Mouse (Mus musculus): ENCODE data around the gene Katna1. TPM values are rescaled to one million over a fixed set of nuclear protein-coding genes. Genes with fewer than 3 reads are reported as not detected.

Gene Katna1
- polyA plus RNA-seq (2015; fragmentation: Nextera tagmentation; extraction: Ambion mirVana) = 57.3 and 57.7 TPM in 2 replicates

DNA sequence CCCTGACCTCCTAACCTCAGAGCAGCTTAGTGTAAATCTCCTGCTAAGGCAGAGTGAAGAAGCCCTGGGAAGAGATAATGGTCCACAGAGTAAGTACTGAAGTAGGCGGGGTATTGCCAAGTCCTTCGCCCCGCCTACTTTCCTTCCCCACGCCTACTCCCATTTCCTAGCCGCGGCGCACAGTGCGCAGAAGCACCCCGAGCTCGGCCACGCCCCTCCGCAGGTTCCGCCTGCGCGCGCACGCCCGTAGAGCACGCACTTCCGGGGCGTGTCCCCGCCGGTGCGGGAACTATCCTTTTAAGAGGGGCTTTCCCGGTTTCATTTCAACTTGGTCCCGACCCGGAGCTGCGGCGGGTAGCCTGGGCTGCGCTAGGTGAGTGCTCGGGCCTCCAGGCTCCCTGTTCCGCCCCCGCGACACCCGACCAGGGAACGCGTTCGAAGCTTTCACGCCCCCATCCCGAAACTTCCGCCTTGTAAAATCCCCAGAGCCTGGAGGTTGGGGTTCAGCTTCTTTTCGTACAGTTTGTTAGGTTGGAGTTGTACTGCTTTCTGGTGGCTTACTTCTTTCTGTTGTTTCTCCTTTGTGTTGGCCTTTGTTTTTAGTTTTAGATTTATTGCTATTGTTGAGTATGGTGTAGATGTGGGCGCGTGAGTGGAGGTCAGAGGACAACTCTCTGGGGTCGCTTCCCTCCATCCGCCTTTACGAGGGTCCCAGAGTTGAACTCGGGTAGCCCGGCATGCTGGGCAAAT lies at the start of gene Katna1:
Gene Katna1 (plus strand): TSS at position 250 of the 750 bp plus-strand sequence.
- Histone ChIP-seq H3K27me3 (ENCODE audit: control insufficient read depth, insufficient read depth, low read length) (no peaks in the 10 kb centered on the region), H3K4me3 (replicated peaks; ENCODE audit: low read length) (peak within 1 kb of the TSS; percentile 97), H3K9me3 (replicated peaks; ENCODE audit: control insufficient read depth, low read length) (no peaks in the 10 kb centered on the region), H3K4me2 (ENCODE audit: low read depth, low read length) (peak within 1 kb of the TSS; percentile 80), H3K27ac (ENCODE audit: low read length) (peak within 1 kb of the TSS; percentile 87), H3K4me1 (ENCODE audit: control insufficient read depth, insufficient read depth, low read length) (peaks cover 8% of the 10 kb centered on the region; the same call in 1 of the 2 replicates), H3K36me3 (ENCODE audit: control insufficient read depth, insufficient read depth, low read length) (no peaks in the 10 kb centered on the region), H3K9ac (ENCODE audit: low read length) (peak within 1 kb of the TSS; percentile 87)
- peak; percentile 100 for ATAC-seq (ENCODE audit: insufficient read depth, low FRiP score)
- WGBS = under 1% methylated on average over 49 of the region's 49 CpGs

DNA sequence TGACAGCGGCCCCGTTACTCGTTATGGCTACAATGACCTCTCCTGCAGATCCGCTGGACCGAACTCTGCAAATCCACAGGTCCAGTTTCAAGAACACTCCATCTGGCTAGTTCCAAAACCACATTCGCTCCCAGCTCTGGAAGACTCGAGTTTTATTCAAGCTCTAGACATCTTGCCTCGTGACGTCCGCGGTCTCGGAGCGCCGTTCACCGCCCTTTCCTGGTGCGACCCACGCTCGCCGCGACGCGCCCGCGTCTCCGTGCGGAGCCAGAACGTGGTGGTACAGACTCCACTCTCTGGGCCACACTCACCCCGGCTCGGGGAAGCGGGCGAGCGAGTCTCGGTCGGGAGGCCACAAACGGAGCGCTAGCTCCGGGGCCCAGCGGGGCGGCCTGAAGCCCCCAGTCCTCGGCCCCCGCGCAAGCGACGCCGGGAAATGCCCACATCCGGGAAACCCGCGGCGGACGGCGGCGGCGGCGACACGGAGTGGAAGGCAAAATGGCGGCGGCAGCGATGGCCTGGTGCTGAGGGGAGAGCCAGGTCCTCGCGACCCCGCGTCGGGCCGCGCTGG lies 45.0 kb upstream of the Katna1 start, which contains the start of the genes Pcmt1 and Lats1:
Gene Pcmt1 (minus strand): TSS at position 406 of the 571 bp plus-strand sequence.
Gene Lats1 (plus strand): TSS at position 484 of the 571 bp plus-strand sequence.
- Histone ChIP-seq H3K4me3 (replicated peaks; ENCODE audit: low read length) (peak within 1 kb of the TSS; percentile 93), H3K27ac (ENCODE audit: low read length) (peak within 1 kb of the TSS; percentile 98), H3K36me3 (ENCODE audit: control insufficient read depth, insufficient read depth, low read length) (peaks cover 20% of the 10 kb centered on the region), H3K4me1 (ENCODE audit: control insufficient read depth, insufficient read depth, low read length) (peaks cover 23% of the 10 kb centered on the region), H3K9ac (ENCODE audit: low read length) (peak within 1 kb of the TSS; percentile 100), H3K27me3 (ENCODE audit: control insufficient read depth, insufficient read depth, low read length) (no peaks in the 10 kb centered on the region), H3K9me3 (replicated peaks; ENCODE audit: control insufficient read depth, low read length) (no peaks in the 10 kb centered on the region), H3K4me2 (ENCODE audit: low read depth, low read length) (peak within 1 kb of the TSS; percentile 91)
- ATAC-seq (ENCODE audit: insufficient read depth, low FRiP score) = peak; percentile 90
- WGBS = under 1% methylated on average over 62 of the region's 65 CpGs

DNA sequence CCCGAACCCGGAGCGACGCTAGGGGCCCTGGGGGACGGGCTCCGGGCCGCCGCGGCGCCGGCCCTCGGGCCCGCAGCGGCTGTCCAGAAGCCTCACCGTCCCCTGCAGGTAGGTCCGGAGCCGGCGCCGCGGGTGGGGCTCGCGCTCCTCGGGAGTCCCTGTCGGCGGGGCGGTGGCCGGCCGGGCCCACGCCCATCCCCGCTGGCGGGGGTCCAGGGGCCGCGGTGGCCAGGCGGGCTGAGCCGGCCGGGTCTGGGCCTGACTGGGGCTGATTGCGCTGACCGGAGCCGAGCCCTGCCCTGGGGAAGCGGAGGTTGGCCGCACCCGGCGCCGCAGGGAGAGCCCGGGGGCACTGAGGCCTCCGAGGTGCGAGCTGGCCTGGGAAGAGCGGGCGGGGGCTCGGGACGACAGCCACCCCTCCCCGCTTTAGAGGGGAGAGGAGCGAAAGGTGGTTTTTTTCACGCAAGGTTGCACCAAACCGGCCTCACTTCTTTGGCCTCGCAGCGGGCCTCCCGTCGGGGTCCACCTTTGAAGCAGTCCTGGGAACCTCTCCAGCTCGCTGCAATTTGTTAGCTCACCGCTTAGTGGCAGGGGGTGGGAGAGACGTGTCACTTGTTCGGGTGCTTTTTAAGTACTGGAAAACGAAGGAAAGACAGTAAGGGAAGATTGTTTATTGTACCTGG lies 44.3 kb upstream of the Katna1 start:
- Histone ChIP-seq H3K4me2 (ENCODE audit: low read depth, low read length) (peak overlapping the region; percentile 91), H3K4me3 (replicated peaks; ENCODE audit: low read length) (peak overlapping the region; percentile 93), H3K27me3 (ENCODE audit: control insufficient read depth, insufficient read depth, low read length) (no peaks in the 10 kb centered on the region), H3K9me3 (replicated peaks; ENCODE audit: control insufficient read depth, low read length) (no peaks in the 10 kb centered on the region), H3K4me1 (ENCODE audit: control insufficient read depth, insufficient read depth, low read length) (peaks cover 23% of the 10 kb centered on the region), H3K27ac (ENCODE audit: low read length) (peak overlapping the region; percentile 98), H3K9ac (ENCODE audit: low read length) (peak overlapping the region; percentile 100), H3K36me3 (ENCODE audit: control insufficient read depth, insufficient read depth, low read length) (peaks cover 20% of the 10 kb centered on the region)
- ATAC-seq (ENCODE audit: insufficient read depth, low FRiP score) = peak; percentile 90
- WGBS = under 1% methylated on average over 64 of the region's 64 CpGs

DNA sequence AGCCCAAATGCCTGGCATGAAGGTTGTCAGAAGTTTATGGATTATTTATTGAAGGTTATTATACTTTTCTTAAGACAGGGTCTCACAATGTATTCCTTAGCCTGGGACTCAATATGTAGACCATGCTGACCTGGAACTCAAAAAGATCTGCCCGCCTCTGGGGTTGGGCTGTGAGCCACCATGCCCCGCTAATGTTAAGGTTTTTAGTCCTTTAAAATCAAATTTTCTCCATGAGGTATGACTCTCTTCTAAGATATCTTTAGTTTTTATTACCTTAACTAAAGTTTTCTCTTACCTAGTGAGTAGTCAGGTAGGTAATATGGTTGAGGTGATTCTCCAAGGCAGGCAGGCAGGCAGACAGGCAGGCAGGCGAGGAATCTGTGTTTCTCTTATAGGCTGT lies 43.6 kb upstream of the Katna1 start:
- H3K4me3 ChIP-seq (replicated peaks; ENCODE audit: low read length) = peak overlapping the region; percentile 93
- H3K36me3 ChIP-seq (ENCODE audit: control insufficient read depth, insufficient read depth, low read length) = peaks cover 18% of the 10 kb centered on the region
- no peaks in the 10 kb centered on the region for H3K9me3 ChIP-seq (replicated peaks; ENCODE audit: control insufficient read depth, low read length)
- H3K9ac ChIP-seq (ENCODE audit: low read length) = peak overlapping the region; percentile 40; the same call in 1 of the 2 replicates
- no peak overlapping the region for H3K27ac ChIP-seq (ENCODE audit: low read length)
- peaks cover 23% of the 10 kb centered on the region for H3K4me1 ChIP-seq (ENCODE audit: control insufficient read depth, insufficient read depth, low read length)
- WGBS = 46% methylated on average over 3 of the region's 3 CpGs
- no peaks in the 10 kb centered on the region for H3K27me3 ChIP-seq (ENCODE audit: control insufficient read depth, insufficient read depth, low read length)
- no peak for ATAC-seq (ENCODE audit: insufficient read depth, low FRiP score)
- H3K4me2 ChIP-seq (ENCODE audit: low read depth, low read length) = peak overlapping the region; percentile 91

DNA sequence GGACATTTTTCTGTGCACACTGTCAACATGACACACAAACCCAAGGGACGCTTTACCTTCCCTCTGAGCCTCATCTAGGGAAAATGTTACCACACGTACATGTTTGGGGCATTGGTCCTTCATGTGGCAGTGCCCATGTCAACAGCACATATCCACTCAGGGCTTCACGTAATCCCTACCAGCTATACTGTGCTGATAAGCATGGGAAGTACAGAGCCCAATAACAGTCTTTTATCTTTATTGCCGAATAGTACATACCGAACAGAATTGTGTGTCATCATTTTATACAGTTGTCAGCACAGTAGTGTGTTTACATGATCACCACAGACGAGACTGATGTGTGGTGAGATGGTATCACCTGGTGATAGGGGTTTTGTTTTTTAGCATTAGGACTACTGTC lies 38.9 kb upstream of the Katna1 start:
- Histone ChIP-seq H3K9ac (ENCODE audit: low read length) (no peak overlapping the region), H3K27ac (ENCODE audit: low read length) (no peak overlapping the region), H3K4me1 (ENCODE audit: control insufficient read depth, insufficient read depth, low read length) (peaks cover 12% of the 10 kb centered on the region), H3K4me3 (replicated peaks; ENCODE audit: low read length) (no peak overlapping the region), H3K9me3 (replicated peaks; ENCODE audit: control insufficient read depth, low read length) (no peaks in the 10 kb centered on the region), H3K36me3 (ENCODE audit: control insufficient read depth, insufficient read depth, low read length) (peaks cover 6% of the 10 kb centered on the region), H3K27me3 (ENCODE audit: control insufficient read depth, insufficient read depth, low read length) (no peaks in the 10 kb centered on the region), H3K4me2 (ENCODE audit: low read depth, low read length) (no peak overlapping the region)
- no peak for ATAC-seq (ENCODE audit: insufficient read depth, low FRiP score)
- WGBS = 83% methylated on average over 6 of the region's 6 CpGs

DNA sequence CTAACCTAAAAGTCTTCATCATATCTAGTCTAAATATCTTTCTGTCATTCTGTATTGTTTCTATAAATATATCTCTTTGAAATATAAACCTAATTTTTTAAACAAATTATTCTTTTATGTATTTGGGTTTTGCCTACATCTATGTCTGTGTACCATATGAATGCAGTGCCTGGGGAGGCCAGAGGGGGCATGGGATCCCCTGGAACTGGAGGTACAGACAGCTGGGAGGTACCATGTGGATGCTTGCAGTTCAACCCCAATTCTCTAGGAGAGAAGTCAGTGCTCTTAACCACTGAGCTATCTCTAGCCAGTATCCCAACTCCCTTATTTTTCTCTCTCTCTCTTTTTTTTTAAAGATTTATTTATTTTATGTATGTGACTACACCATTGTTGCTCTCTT lies 30.5 kb upstream of the Katna1 start:
- no peak overlapping the region for H3K27ac ChIP-seq (ENCODE audit: low read length)
- H3K9ac ChIP-seq (ENCODE audit: low read length) = no peak overlapping the region
- no peaks in the 10 kb centered on the region for H3K9me3 ChIP-seq (replicated peaks; ENCODE audit: control insufficient read depth, low read length)
- no peaks in the 10 kb centered on the region for H3K4me1 ChIP-seq (ENCODE audit: control insufficient read depth, insufficient read depth, low read length)
- H3K4me2 ChIP-seq (ENCODE audit: low read depth, low read length) = no peak overlapping the region
- no peak overlapping the region for H3K4me3 ChIP-seq (replicated peaks; ENCODE audit: low read length)
- H3K36me3 ChIP-seq (ENCODE audit: control insufficient read depth, insufficient read depth, low read length) = peaks cover 35% of the 10 kb centered on the region
- no peaks in the 10 kb centered on the region for H3K27me3 ChIP-seq (ENCODE audit: control insufficient read depth, insufficient read depth, low read length)
- ATAC-seq (ENCODE audit: insufficient read depth, low FRiP score) = no peak

DNA sequence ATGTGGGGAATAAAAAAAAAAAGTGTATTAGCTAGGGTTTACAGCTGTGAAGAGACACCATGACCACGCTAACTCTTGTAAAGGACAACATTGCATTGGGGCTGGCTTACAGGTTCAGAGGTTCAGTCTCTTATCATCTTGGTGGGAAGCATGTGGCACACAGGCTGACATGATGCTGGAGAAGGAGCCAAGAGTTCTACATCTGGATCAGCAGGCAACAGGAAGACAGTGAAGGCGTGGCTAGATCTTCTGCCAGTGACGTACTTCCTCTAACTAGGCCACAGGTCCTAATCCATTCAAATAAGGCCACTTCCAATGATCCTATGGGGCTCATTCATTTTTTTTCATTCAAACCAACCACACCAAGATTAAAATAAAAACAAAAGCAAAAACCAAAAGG lies 25.7 kb upstream of the Katna1 start:
- no peaks in the 10 kb centered on the region for H3K27me3 ChIP-seq (ENCODE audit: control insufficient read depth, insufficient read depth, low read length)
- no peak overlapping the region for H3K9ac ChIP-seq (ENCODE audit: low read length)
- H3K4me3 ChIP-seq (replicated peaks; ENCODE audit: low read length) = no peak overlapping the region
- no peak overlapping the region for H3K4me2 ChIP-seq (ENCODE audit: low read depth, low read length)
- 80% methylated on average over 3 of the region's 3 CpGs for WGBS
- peaks cover 35% of the 10 kb centered on the region for H3K36me3 ChIP-seq (ENCODE audit: control insufficient read depth, insufficient read depth, low read length)
- H3K4me1 ChIP-seq (ENCODE audit: control insufficient read depth, insufficient read depth, low read length) = no peaks in the 10 kb centered on the region
- ATAC-seq (ENCODE audit: insufficient read depth, low FRiP score) = no peak
- H3K9me3 ChIP-seq (replicated peaks; ENCODE audit: control insufficient read depth, low read length) = no peaks in the 10 kb centered on the region
- no peak overlapping the region for H3K27ac ChIP-seq (ENCODE audit: low read length)

DNA sequence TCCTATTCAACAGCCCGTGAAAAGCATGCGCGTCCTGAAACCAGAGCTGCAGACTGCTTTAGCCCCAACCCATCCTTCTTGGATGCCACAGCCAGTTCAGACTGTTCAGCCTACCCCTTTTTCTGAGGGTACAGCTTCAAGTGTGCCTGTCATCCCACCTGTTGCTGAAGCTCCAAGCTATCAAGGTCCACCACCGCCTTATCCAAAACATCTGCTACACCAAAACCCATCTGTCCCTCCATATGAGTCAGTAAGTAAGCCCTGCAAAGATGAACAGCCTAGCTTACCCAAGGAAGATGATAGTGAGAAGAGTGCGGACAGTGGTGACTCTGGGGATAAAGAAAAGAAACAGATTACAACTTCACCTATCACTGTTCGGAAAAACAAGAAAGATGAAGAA lies 23.2 kb upstream of the Katna1 start:
- ATAC-seq (ENCODE audit: insufficient read depth, low FRiP score) = no peak
- 95% methylated on average over 6 of the region's 6 CpGs for WGBS
- H3K36me3 ChIP-seq (ENCODE audit: control insufficient read depth, insufficient read depth, low read length) = peaks cover 36% of the 10 kb centered on the region

DNA sequence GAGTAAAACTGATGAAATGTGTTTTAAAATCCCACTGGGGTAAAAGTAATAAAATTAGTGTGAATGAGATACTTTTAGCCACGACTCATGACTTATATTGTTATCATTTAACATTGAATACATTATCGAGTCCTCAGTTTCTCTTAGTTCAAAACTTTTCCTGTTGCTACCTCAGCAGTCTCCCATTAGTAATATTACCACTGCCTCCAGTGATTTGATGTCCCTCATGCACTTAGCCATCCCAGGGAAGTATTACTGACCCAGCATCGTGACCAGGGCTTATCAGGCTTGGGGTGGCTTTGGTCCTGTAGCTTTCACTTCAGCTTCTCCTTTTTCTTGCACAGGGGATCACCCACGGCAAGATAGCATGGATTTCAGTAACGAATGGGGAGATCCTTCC lies 15.7 kb upstream of the Katna1 start:
- Histone ChIP-seq H3K4me3 (replicated peaks; ENCODE audit: low read length) (no peak overlapping the region), H3K4me1 (ENCODE audit: control insufficient read depth, insufficient read depth, low read length) (no peaks in the 10 kb centered on the region), H3K27me3 (ENCODE audit: control insufficient read depth, insufficient read depth, low read length) (no peaks in the 10 kb centered on the region), H3K9me3 (replicated peaks; ENCODE audit: control insufficient read depth, low read length) (no peaks in the 10 kb centered on the region), H3K36me3 (ENCODE audit: control insufficient read depth, insufficient read depth, low read length) (peaks cover 25% of the 10 kb centered on the region), H3K27ac (ENCODE audit: low read length) (no peak overlapping the region), H3K4me2 (ENCODE audit: low read depth, low read length) (no peak overlapping the region), H3K9ac (ENCODE audit: low read length) (no peak overlapping the region)
- no peak for ATAC-seq (ENCODE audit: insufficient read depth, low FRiP score)
- WGBS = 92% methylated on average over 5 of the region's 5 CpGs

More for the DNA sequence above, 23.2 kb upstream of the Katna1 start:
- Histone ChIP-seq H3K9me3 (replicated peaks; ENCODE audit: control insufficient read depth, low read length) (no peaks in the 10 kb centered on the region), H3K9ac (ENCODE audit: low read length) (no peak overlapping the region), H3K27me3 (ENCODE audit: control insufficient read depth, insufficient read depth, low read length) (no peaks in the 10 kb centered on the region), H3K4me3 (replicated peaks; ENCODE audit: low read length) (no peak overlapping the region), H3K27ac (ENCODE audit: low read length) (no peak overlapping the region), H3K4me2 (ENCODE audit: low read depth, low read length) (no peak overlapping the region), H3K4me1 (ENCODE audit: control insufficient read depth, insufficient read depth, low read length) (no peaks in the 10 kb centered on the region)

Measured in stomach, embryonic 16.5 days (tissue).